Mouse (Mus musculus) spleen, adult 18-20 months (tissue): Measurements from ENCODE around the gene Lsm5.

ENCODE experiments used
- DNase-seq, 2 experiments: peaks; one replicate each; pipeline ENCODE4 v3.0.0; 2022; ENCODE audit warnings: mixed read lengths in 2 of 2

The Lsm5 gene

DNA sequence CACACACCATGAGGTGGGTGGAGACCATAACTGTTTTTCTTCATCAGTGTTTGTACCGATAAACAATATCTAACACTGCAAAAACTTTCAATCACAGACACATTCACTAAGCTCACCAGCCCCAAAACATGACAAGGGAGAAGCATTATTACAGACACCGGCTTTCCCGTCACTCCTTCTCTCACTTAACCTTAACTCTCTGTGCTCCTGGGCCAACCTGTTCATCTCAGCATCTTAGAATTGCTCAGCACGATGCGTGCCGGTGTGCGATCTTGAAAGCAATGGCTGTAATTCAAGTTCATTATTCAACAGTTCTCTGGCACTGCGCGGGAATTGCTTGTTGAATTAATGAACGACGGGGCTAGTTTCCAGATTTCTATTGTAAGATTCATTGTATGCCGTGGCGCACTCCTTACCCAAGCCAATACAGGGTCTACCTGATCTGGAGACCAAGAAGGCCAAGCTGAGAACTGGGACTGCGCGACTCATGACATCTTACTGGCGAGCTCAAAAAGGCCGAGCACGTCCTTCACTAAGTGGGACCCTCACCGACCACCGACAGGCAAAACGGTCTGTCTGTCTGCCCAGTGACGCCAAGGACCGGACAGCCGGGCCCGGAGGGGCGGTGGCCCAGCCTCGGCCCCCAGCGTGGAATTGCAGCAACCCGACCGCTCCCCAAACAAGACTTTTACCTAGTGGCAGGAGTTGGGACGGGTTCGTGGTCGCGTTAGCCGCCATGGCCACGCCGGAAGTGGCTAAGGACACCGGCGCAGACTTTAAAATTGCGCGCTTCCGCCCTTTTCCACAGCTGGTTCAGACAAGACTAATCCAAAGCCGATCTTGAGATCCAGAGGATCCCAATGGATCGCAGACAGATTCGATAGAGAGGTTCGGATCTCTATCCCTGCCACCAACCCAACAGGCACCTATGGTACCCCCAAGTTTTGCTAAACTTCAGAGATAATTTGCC lies at the start of gene Lsm5:
Lsm5 (minus strand) TSS at position 780 of the 970 bp plus-strand sequence.
- DNase-seq = peak; percentile 68 to 81

DNA sequence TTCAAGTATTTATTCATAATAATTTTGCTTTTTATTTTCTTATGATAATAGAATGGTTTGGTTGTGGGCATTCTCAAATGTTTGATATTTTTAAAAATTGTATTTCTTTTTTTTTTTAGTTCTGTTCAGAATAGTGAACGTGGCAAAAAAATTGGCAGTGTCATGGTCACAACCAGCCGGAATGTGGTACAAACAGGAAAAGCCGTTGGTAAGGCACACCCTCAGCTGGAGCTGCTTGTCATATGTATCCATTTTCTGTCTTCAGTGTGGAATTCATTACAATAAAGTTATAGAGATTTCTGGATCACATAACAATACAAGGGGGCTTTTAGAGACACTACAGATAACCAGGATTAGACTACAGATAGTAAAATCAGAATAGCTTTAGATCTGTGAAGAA lies 49.2 kb upstream of the Lsm5 start:
- no peak for DNase-seq

DNA sequence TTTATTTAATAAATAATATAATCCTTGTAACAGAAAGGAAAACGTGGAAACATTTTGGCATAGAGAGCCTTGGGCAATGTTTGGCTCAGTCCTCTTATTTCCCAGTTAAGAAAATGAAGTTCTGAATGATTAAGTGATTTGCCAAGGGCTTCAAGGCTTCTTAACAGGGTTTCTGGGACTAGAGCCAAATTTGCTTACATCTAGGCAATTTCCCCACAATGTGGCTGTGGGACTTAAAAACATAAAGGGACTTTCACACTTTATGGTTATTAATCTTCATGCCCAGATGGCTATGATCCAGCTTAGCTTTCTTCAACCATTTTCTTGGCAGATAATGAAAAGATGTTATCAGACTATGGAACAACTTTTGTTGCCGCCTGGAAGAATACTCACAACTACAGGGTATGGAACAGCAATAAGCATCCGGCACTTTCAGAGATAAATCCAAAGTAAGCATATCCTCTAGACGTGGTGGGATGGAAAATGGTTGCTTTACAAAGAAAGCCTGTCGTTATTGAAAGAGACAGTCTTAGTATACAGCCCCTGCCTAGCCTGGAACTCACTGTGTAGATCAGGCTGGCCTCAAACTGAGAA lies 41.5 kb upstream of the Lsm5 start:
- DNase-seq = no peak

DNA sequence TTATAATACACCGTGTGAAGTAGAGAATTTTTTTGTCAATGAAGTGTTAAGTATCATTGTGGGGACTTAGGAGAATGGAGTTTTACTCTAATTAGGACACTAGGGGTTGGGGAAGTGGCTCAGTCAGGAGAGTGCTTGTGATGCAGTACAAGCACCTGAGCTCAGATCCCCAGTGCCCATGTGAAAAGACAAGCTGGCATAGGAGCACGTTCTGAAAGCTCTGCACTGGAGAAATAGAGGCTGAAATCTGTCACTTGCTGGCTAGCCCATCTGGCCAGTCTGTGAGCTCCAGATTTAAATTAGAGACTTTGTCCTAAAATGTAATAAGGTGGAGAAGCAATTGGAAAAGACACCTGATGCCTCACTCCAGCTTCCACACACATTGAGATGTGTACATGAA lies 28.0 kb upstream of the Lsm5 start:
- no peak for DNase-seq

DNA sequence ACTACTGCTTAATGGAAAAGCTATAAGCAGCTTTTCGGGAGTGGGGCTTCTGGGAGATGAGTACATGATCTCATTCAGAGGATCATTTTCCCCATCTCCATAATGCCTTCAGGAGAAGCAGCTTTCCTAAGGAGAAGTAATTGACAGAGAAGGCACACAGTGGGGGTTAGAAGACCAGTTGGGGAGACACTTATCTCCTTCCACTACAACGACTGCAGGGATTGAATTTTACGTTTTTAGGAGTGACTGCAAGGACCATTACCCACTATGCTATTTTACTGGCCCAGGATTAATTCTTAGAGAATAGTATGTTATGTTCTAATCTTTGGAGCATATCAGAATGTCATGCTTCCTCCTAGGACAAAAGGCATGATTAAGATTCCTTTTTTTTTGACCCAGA lies 16.4 kb upstream of the Lsm5 start:
- no peak for DNase-seq

DNA sequence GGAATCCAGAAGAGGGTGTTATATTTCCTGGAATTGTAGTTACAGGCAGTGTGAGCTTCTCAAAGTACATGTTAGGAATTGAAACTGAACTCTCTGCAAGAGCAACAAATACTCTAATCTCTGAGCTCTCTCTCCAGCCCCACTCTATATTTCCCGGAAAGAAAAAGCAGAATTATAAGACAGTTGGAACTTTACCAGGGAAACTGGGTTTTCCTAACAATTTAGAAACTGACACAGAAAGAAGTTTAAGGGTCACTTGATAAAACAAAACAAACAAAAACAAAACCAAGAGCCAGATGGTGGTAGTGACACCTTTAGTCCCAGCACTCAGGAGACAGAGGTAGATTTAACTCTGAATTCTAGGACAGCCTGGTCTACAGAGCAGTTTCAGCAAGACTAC lies 14.6 kb upstream of the Lsm5 start:
- no peak for DNase-seq

DNA sequence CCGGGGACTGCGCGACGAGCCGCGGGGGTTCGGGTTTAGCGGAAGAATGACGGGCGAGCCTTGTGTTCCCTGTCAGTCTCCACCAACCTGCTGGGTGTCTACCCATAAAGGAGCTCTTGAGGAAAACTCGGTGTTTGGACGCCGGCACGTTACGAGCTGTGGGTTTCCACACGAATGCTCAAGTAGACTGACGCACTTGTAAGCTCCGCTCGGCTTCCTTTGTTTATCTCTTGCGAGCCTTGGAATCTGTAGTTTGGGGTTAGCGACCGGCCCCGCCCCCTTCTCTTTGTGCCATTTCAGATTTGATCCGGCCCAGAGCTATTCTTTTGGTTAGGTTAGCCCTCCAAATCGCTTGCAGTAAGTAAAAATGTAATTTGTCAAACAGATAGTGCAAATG lies 10.8 kb upstream of the Lsm5 start:
- no peak for DNase-seq

DNA sequence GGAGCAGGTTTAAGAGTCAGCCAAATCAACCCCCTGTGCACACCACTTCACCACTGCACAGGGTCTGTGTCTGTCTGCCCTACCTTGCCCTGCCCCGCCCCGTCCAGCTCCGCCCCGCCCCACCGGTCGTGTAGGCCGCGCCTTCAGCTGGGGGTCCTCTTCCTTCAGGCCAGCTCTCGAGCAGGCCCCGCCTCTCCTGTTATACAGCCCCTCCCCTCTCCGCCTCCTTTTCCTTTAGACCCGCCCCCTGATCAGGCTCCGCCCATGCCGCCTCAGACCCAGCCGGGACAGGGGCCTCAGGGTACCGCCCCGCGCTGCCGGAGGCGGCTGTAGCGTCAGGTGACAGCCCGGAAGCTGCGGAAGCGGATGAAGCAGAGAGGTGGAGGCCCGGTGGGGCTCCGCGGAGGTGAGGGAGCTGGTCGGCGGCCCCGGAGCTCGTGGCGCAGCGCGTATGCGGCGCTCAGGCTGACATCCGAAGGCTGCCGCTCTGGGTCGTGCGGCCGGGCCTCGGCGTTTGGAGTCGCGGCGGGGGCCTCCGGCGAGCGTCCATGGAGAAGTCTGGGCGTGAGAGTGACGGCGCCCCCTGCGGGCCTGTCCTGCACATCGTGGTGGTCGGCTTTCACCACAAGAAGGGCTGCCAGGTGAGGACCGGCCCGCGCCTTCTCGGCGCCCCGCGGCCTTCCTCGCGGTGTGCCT lies 10.2 kb upstream of the Lsm5 start, which contains the start of gene Avl9:
Avl9 (plus strand) TSS at position 326 of the 696 bp plus-strand sequence.
- DNase-seq = peak; percentile 100

DNA sequence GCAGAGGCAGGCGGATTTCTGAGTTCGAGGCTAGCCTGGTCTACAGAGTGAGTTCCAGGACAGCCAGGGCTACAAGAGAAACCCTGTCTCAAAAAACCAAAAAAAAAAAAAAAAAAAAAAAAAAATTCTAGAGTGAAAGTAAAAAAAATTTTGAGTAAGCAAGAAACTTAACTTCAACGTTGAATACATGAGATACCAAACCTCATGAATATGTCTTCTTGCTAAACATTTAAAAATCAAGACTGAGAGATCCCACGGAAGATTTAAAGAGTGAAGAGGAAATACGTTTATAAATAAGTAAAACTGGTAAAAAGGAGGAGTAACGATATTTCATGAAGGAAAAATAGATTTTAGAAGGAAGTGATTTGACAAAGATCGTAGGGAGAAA lies 9.7 kb upstream of the Lsm5 start:
- no peak for DNase-seq

DNA sequence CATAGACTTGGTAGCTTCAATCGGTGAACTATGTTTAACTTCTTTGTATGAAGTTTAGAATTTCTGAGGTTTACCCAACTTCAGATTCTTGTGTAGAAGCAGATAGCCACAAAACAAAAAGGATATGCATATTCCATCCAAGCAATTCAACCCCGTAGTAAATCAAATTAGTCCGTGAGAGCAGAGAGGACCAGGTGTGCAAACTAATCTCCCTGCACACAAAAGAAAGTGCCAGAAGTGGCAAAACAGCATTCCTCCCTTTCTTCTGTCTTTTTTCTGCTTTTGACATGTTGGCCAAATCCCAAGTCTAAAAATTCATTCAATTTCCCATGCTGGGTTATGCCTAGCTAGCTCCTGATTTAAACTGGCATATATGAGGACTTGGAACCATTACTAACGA lies 12.1 kb downstream of the Lsm5 start:
- no peak for DNase-seq

DNA sequence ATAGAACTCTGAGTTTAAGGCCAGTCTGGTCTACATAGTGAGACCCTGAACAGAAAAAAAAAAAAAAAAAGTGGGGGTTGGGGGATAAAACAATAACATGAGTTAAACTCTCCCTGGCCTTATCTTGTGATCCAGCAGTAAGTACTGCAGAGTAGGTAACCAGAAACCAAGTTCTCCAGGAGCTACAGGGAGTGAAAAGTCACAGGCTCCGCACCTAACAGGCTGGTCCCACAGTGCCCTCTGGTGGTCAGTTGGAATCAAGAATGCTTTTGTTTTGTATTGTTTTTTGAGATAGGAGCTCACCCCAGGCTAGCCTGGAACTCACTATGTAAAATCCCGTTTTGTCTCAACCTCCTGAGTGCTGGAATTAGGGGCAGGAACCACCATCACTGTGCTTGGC lies 13.3 kb downstream of the Lsm5 start:
- peak in 1 of 2 experiments; percentile 60 for DNase-seq

DNA sequence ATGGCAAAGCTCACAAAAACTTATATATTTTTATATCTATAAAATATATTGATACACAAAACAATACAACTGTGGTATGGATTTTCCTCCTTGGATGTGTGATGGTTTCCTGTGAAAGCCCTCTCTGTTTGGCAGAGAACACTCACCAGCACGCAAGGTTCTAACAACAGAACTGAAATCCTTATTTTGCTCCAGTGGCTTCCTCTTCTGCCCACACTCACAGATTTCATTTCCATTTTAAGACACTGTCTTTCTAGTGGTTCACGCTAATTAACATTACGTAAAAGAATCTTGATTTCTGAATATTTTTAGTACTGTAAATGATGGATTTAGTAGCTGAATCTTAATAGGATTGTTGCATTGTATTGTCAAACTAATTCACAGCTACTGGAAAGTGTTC lies 16.3 kb downstream of the Lsm5 start:
- DNase-seq = no peak

DNA sequence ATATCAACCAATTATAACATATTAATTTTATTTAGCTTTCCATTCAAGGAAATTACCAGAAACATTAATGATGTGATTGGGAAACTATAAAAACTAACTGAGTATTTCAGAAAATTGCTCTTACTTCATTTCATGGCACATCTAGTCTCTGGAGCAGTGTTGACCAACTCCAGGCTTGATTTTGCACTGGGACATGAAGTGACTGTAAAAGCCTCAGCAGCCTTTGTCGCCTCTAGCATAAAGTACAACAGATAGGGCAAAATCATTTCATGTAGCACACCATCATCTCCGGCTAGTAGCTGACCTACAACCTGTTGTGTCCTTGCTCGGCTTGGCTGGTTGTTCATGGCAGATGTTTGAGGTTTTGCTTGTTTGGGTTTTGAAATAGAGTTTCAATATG lies 40.1 kb downstream of the Lsm5 start:
- no peak for DNase-seq

DNA sequence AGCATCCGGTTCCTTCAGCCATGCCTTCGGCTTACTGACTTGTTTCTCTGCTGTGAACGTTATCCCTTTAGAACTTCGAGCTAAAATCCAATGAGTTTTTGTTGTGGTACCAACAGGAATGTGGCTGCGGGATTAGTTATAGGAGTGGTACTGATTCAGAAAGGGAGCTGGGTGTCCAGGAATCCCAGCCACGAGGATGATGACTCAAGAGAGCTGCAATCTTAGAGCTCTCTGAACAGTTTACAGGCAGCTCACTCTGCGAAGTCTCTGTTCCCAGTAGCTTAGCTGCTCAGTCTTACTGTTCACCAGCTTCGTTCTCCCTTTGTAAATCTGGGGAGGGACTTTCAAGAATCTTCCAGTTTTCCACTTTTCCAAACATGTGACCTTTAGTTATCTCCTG lies 49.1 kb downstream of the Lsm5 start:
- DNase-seq = no peak

DNA sequence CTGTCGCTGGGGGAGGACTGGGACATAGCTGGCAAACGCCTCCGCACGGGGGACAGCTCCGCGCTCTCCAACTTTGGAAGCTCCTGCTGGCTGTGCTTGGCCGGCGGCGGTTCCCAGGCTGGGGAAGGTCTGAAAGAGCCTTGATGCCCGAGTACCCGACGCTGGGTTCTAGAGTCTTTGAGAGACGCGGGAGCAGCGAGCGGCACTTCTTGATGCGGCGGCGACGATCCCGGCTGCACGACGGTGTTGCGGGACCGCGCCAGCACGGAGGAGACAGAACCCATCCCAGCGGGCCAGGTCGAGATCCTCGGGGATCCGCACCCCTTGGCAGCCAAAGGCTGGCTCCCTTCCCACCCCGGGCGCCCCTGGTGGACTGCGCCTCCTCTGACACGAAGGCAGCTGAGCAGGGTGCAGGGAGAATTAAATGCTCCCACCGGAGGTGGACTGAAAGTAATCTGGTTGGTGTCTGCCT lies 52.4 kb downstream of the Lsm5 start:
- no peak for DNase-seq
